Mouse (Mus musculus): ENCODE results near the gene Olfr318. TPM values are rescaled to one million over a fixed set of nuclear protein-coding genes. Genes with fewer than 3 reads are reported as not detected.

The Olfr318 gene
- total RNA-seq, 2 experiments from 2014 or later = not detected

DNA sequence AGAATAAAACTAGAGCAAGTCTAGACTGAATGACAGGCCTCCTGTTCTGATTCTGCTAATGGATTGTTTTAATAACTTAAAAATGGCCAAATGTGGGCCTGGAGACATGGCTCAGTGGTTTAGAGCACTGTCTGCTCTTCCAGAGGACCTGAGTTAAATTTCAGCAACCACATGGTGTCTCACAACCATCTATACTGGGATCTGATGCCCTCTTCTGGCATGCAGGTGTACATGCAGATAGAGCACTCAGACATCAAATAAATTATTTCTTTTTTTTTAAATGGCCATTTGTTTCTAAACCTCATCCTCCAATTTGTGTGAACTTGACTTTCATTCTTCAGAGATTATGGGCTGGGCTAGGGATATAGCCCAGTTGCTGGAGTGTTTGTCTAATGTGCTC, 54.6 kb downstream of the Olfr318 start:
- Histone ChIP-seq H3K27ac (no peak overlapping the region), H3K4me3 (no peak overlapping the region)
- intact Hi-C loops (cut with DNase I) = no loop called here
- DNase-seq (ENCODE audit: extremely low spot score in 1 of 2, low spot score in 2 of 2) = no peak
- peak; percentile 8; the same call in 1 of the 2 replicates for TF ChIP-seq CTCF (IDR thresholded peaks at IDR 0.05)

Other genes starting within 250 kb of the Olfr318 start
- not detected for gene Olfr332, start 231.5 kb downstream of the Olfr318 start, total RNA-seq (2021)
- gene Olfr331, start 221.4 kb downstream of the Olfr318 start, total RNA-seq (2021) = not detected
- not detected for gene Olfr330, start 189.2 kb downstream of the Olfr318 start, total RNA-seq (2021)
- gene Olfr329-ps, start 177.6 kb downstream of the Olfr318 start, total RNA-seq (2021) = not detected
- under 1 TPM; 0.12 to 0.27 TPM for gene Olfr328, start 168.4 kb downstream of the Olfr318 start, total RNA-seq (2021)
- gene Olfr224, start 153.5 kb downstream of the Olfr318 start, total RNA-seq (2021) = not detected
- not detected for gene Olfr325, start 146.3 kb downstream of the Olfr318 start, total RNA-seq (2021)
- gene Olfr324, start 128.9 kb downstream of the Olfr318 start, total RNA-seq (2021) = not detected
- gene 2210407C18Rik, start 107.9 kb downstream of the Olfr318 start, total RNA-seq (2021) = not detected
- not detected for gene Olfr323, start 93.5 kb downstream of the Olfr318 start, total RNA-seq (2021)
- not detected for gene Trim58, start 83.5 kb downstream of the Olfr318 start, total RNA-seq (2021)
- not detected for gene Olfr322, start 65.2 kb downstream of the Olfr318 start, total RNA-seq (2021)
- gene Olfr320, start 42.9 kb downstream of the Olfr318 start, total RNA-seq (2021) = not detected
- gene Olfr319, start 24.9 kb downstream of the Olfr318 start, total RNA-seq (2021) = not detected
- gene Olfr317, start 15.2 kb upstream of the Olfr318 start, total RNA-seq (2021) = under 1 TPM in 1 of 2 experiments, not detected in 1; 0.23 TPM
- 1 to 10 TPM; 1.2 to 1.4 TPM for gene Olfr316, start 28.7 kb upstream of the Olfr318 start, total RNA-seq (2021)
- gene Olfr315, start 49.2 kb upstream of the Olfr318 start, total RNA-seq (2021) = not detected
- not detected for gene Olfr314, start 58.9 kb upstream of the Olfr318 start, total RNA-seq (2021)
- gene Fam183b, start 77.9 kb upstream of the Olfr318 start, total RNA-seq (2021) = 1 to 10 TPM; 1.4 to 3.5 TPM
- not detected for gene Olfr313, start 91.0 kb upstream of the Olfr318 start, total RNA-seq (2021)
- under 1 TPM in 1 of 2 experiments, not detected in 1; 0.09 TPM for gene Olfr312, start 105.2 kb upstream of the Olfr318 start, total RNA-seq (2021)
- under 1 TPM in 1 of 2 experiments, not detected in 1; 0.26 TPM for gene Olfr311, start 115.2 kb upstream of the Olfr318 start, total RNA-seq (2021)
- 10 to 100 TPM; 17.3 to 20.2 TPM for gene Gm12258, start 123.1 kb upstream of the Olfr318 start, total RNA-seq (2021)
- 10 to 100 TPM; 10.9 to 11.5 TPM for gene 2810021J22Rik, start 143.2 kb upstream of the Olfr318 start, total RNA-seq (2021)
- gene Zfp39, start 180.2 kb upstream of the Olfr318 start, total RNA-seq (2021) = 1 to 10 TPM; 8.2 to 9.0 TPM
- gene Btnl10, start 193.9 kb upstream of the Olfr318 start, total RNA-seq (2021) = not detected
- gene Rnf187, start 214.9 kb upstream of the Olfr318 start, total RNA-seq (2021) = 100 to 1,000 TPM; 445 to 469 TPM
- 10 to 100 TPM; 88.5 to 98.9 TPM for gene Hist3h2ba, start 224.9 kb upstream of the Olfr318 start, total RNA-seq (2021)
- 10 to 100 TPM; 55.5 to 59.1 TPM for gene Hist3h2a, start 230.7 kb upstream of the Olfr318 start, total RNA-seq (2021)
- gene Trim17, start 230.7 kb upstream of the Olfr318 start, total RNA-seq (2021) = 1 to 10 TPM; 4.8 to 4.9 TPM